Mouse (Mus musculus): Measurements from ENCODE around the gene Hoxa11. TPM values are rescaled to one million over a fixed set of nuclear protein-coding genes. Genes with fewer than 3 reads are reported as not detected.

Hoxa11 gene
- total and polyA plus RNA-seq, 2 experiments from 2014 or later = not detected

DNA sequence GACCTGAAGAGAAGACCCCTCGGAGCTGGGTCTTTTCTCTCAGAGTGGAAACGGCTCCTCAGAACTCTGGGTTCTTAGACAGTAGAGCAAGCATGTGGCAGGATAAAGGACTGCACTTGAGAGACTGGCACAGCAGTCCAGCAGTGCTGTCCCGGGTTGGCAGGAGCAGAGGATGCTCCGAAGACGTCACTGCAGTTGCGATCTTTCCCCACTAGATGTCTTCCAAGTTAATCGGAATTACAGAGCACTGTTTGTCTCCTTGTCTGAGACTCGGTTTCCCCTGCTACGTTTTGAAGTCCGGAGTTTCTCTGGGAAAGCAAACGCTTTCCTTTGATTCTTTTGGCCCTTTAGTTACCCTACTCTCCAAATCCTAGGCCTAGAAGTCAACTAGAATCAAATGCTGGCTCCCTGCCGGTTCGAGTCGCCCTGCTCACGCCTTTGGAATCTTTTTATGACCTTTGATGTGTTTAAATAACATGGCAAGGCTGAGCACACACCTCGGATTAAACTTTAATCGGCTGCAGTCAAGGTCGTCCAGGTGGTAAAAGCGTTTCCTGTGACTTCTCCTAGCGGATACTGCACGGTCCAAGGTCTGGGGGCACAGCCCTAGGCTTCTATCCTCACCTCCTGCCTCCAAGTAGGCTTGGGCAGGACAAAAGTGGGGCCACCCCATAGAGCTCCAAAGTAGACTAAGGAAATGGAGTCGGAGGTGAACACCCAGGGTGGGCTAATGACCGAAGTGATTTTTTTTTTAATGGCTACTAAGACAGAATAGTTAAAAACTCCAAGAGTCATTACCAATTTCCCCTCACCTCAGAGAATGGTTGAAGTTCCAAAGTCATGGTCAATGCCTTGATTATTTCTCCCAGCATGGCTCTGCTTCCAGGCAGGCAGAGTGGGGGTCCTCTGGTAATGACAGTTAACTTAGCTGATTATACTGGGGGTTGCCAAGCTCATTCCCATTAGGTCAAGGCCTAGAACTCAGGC lies 25.2 kb upstream of the Hoxa11 start:
- peak; percentile 59 for ATAC-seq
- peak; percentile 83 for TF ChIP-seq CTCF (IDR thresholded peaks at IDR 0.05; ENCODE audit: low read depth)
- DNase-seq (ENCODE audit: low spot score) = peak; percentile 83
- no peaks in the 10 kb centered on the region for H3K4me1 ChIP-seq (ENCODE audit: insufficient read depth, low read length)
- no peaks in the 10 kb centered on the region for H3K36me3 ChIP-seq (ENCODE audit: insufficient read depth, low read length)
- H3K4me2 ChIP-seq (ENCODE audit: low read depth, low read length) = no peak overlapping the region
- H3K27ac ChIP-seq = no peak overlapping the region
- no peaks in the 10 kb centered on the region for H3K9me3 ChIP-seq (ENCODE audit: low read length)
- WGBS = 6% methylated on average over 23 of the region's 23 CpGs
- H3K27me3 ChIP-seq (ENCODE audit: insufficient read depth, low read length) = peaks cover 88% of the 10 kb centered on the region
- H3K9ac ChIP-seq (replicated peaks; ENCODE audit: low read length) = no peak overlapping the region
- H3K4me3 ChIP-seq (ENCODE audit: low read length) = 0 out of 2 replicates have a peak overlapping the region, but pooled peaks have one; percentile 3

DNA sequence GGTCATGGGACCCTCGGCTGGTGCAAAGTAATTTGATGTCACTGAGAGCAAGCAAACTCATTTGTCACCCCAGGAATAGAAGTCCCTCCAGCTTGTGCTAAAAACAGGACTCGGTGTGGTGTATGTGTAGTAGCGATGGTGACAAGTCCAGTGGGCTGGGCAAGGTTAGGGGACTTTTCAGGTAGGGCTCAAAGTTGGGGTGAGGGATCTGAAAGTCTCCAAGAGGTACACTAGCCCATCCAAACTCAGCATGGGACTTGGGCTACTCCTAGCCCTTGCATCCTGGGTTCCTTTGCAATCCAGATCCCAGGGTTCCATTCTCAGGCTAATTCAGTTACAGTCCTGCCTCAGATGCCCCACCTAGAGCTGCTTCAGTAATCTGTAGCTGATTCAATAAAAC lies 23.1 kb upstream of the Hoxa11 start:
- H3K9ac ChIP-seq (replicated peaks; ENCODE audit: low read length) = no peak overlapping the region
- peaks cover 92% of the 10 kb centered on the region for H3K27me3 ChIP-seq (ENCODE audit: insufficient read depth, low read length)
- TF ChIP-seq CTCF (IDR thresholded peaks at IDR 0.05; ENCODE audit: low read depth) = no peak
- ATAC-seq (no peak), DNase-seq (ENCODE audit: low spot score) (no peak)
- no peak overlapping the region for H3K4me3 ChIP-seq (ENCODE audit: low read length)
- no peaks in the 10 kb centered on the region for H3K9me3 ChIP-seq (ENCODE audit: low read length)
- no peaks in the 10 kb centered on the region for H3K36me3 ChIP-seq (ENCODE audit: insufficient read depth, low read length)
- 1% methylated on average over 3 of the region's 3 CpGs for WGBS
- H3K4me2 ChIP-seq (ENCODE audit: low read depth, low read length) = no peak overlapping the region
- H3K4me1 ChIP-seq (ENCODE audit: insufficient read depth, low read length) = no peaks in the 10 kb centered on the region
- H3K27ac ChIP-seq = no peak overlapping the region

DNA sequence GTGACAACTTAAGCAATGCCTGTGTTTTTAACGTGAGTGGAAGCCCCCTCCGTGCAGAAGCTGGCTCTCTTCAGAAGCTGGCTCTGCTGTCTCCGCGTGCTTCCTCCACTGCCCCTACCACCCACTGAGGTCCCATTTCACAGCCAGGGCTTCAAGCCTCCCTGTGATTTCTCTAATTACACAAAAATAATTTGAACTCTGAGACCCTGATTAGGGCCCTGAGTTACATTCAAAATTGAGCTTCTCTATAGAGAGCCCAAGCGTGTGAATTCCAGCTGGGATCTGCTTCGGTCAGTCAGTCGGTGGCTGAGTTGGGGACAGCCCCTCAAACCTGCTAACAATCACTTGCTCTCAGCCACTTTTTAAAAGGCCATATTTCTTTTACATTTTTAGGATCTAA lies 22.7 kb upstream of the Hoxa11 start:
- DNase-seq (ENCODE audit: low spot score) (no peak), ATAC-seq (no peak)
- Histone ChIP-seq H3K27me3 (ENCODE audit: insufficient read depth, low read length) (peaks cover 92% of the 10 kb centered on the region), H3K27ac (no peak overlapping the region), H3K36me3 (ENCODE audit: insufficient read depth, low read length) (no peaks in the 10 kb centered on the region), H3K9me3 (ENCODE audit: low read length) (no peaks in the 10 kb centered on the region), H3K4me3 (ENCODE audit: low read length) (no peak overlapping the region), H3K9ac (replicated peaks; ENCODE audit: low read length) (no peak overlapping the region), H3K4me1 (ENCODE audit: insufficient read depth, low read length) (no peaks in the 10 kb centered on the region), H3K4me2 (ENCODE audit: low read depth, low read length) (no peak overlapping the region)
- TF ChIP-seq CTCF (IDR thresholded peaks at IDR 0.05; ENCODE audit: low read depth) = no peak
- WGBS = 1% methylated on average over 7 of the region's 7 CpGs

DNA sequence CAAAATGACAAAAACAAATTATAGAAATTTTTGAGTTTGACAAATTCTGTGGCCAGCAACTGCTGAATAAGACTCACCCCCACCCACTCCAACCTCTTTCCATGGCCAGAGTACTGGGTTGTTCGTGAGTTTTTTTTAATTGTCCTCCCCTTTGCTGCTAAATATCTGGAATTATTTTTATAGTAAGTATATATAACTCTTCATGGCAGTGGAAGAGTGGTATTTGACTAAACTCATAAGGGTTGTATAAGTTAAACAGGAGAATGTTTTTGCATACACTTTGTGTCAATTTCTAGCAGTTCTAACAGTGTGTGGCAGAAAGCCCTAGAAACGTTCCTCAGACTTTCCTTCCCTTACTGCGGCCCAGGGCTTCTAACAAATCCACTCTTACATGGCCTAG lies 22.1 kb upstream of the Hoxa11 start:
- H3K9ac ChIP-seq (replicated peaks; ENCODE audit: low read length) = no peak overlapping the region
- H3K27me3 ChIP-seq (ENCODE audit: insufficient read depth, low read length) = peaks cover 92% of the 10 kb centered on the region
- 10% methylated on average over 3 of the region's 3 CpGs for WGBS
- H3K4me3 ChIP-seq (ENCODE audit: low read length) = no peak overlapping the region
- H3K4me2 ChIP-seq (ENCODE audit: low read depth, low read length) = no peak overlapping the region
- H3K4me1 ChIP-seq (ENCODE audit: insufficient read depth, low read length) = no peaks in the 10 kb centered on the region
- no peak for TF ChIP-seq CTCF (IDR thresholded peaks at IDR 0.05; ENCODE audit: low read depth)
- no peak overlapping the region for H3K27ac ChIP-seq
- no peak for DNase-seq (ENCODE audit: low spot score)
- H3K36me3 ChIP-seq (ENCODE audit: insufficient read depth, low read length) = no peaks in the 10 kb centered on the region
- no peaks in the 10 kb centered on the region for H3K9me3 ChIP-seq (ENCODE audit: low read length)
- no peak for ATAC-seq

DNA sequence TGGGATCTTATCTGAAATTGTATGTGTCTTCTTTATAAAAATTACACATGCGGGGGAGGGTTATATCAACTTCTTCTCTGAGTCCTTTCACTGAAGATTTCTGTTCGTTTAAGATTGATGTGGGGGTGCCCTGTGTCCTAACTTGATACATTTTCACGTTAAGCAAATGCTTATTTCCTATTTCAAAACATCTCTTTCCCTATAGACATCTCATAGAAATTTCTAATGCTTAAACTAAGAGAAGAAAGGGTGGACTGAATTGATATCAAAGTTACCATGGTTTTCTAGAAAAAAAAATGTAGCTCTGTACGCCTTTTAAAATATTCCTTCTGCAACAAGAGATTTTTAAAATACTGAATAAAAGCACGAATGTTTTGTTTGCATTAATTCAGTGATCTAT lies 21.6 kb upstream of the Hoxa11 start:
- H3K4me3 ChIP-seq (ENCODE audit: low read length) = no peak overlapping the region
- H3K36me3 ChIP-seq (ENCODE audit: insufficient read depth, low read length) = no peaks in the 10 kb centered on the region
- no peak overlapping the region for H3K9ac ChIP-seq (replicated peaks; ENCODE audit: low read length)
- H3K4me1 ChIP-seq (ENCODE audit: insufficient read depth, low read length) = no peaks in the 10 kb centered on the region
- peaks cover 92% of the 10 kb centered on the region for H3K27me3 ChIP-seq (ENCODE audit: insufficient read depth, low read length)
- DNase-seq (ENCODE audit: low spot score) (no peak), ATAC-seq (no peak)
- WGBS = 16% methylated on average over 5 of the region's 5 CpGs
- no peak overlapping the region for H3K4me2 ChIP-seq (ENCODE audit: low read depth, low read length)
- no peak overlapping the region for H3K27ac ChIP-seq
- no peaks in the 10 kb centered on the region for H3K9me3 ChIP-seq (ENCODE audit: low read length)
- no peak for TF ChIP-seq CTCF (IDR thresholded peaks at IDR 0.05; ENCODE audit: low read depth)

DNA sequence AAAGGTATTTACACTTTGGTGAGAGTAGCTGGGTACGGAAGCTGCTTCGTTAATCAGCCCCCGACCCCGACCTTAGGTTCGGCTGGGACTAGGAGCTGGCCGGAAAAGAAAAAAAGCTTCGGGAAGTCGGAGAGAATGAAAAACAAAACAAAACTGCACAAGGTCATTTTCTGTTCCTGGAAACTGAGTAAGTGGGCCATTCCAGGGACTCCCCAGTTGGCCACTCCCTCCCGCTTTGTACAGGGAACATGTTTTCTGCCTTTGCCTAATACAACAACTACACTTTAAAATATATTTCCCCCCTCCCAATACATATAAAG lies 21.0 kb upstream of the Hoxa11 start:
- H3K27ac ChIP-seq = no peak overlapping the region
- H3K27me3 ChIP-seq (ENCODE audit: insufficient read depth, low read length) = peaks cover 93% of the 10 kb centered on the region
- H3K4me3 ChIP-seq (ENCODE audit: low read length) = no peak overlapping the region
- no peaks in the 10 kb centered on the region for H3K9me3 ChIP-seq (ENCODE audit: low read length)
- no peak overlapping the region for H3K4me2 ChIP-seq (ENCODE audit: low read depth, low read length)
- 4% methylated on average over 9 of the region's 9 CpGs for WGBS
- no peaks in the 10 kb centered on the region for H3K4me1 ChIP-seq (ENCODE audit: insufficient read depth, low read length)
- no peak for TF ChIP-seq CTCF (IDR thresholded peaks at IDR 0.05; ENCODE audit: low read depth)
- ATAC-seq (no peak), DNase-seq (ENCODE audit: low spot score) (no peak)
- H3K36me3 ChIP-seq (ENCODE audit: insufficient read depth, low read length) = no peaks in the 10 kb centered on the region
- no peak overlapping the region for H3K9ac ChIP-seq (replicated peaks; ENCODE audit: low read length)
